Mouse (Mus musculus) MEL (cell line): ENCODE results near the gene Prpf19. TPM values are rescaled to one million over a fixed set of nuclear protein-coding genes. Genes with fewer than 3 reads are reported as not detected.
A peak's percentile ranks its signal among the peaks of the same experiment; 100 is the strongest.

Experiments used
- DNase-seq: peaks from one replicate; pipeline ENCODE4 v3.0.0; 2011; ENCODE audit warnings: low read depth, low spot score
- H3K27ac ChIP-seq: 2 replicates; pipeline ENCODE4 v1.5.1; 2012; ENCODE audit warnings: low read depth, mild to moderate bottlenecking, control low read depth, low read length, moderate library complexity; ENCODE audit not compliant: control insufficient read depth
- H3K27me3 ChIP-seq, 2 experiments: fragments of 150-350 bp in 1 of 2; sonication (generic) in 1 of 2; 2 replicates each; pipeline ENCODE4 v1.6.1; 2012; ENCODE audit warnings: low read length in 2 of 2, mild to moderate bottlenecking in 2 of 2, improper control_type of control experiment in 1 of 2, moderate library complexity in 1 of 2; ENCODE audit not compliant: insufficient read depth in 2 of 2, control insufficient read depth in 1 of 2
- H3K36me3 ChIP-seq, 2 experiments: 2 replicates each; pipeline ENCODE4 v1.6.1; 2012 to 2014; ENCODE audit warnings: low read length in 2 of 2, improper control_type of control experiment in 1 of 2, inconsistent platforms in 1 of 2, mild to moderate bottlenecking in 1 of 2; ENCODE audit not compliant: insufficient read depth in 2 of 2, control insufficient read depth in 1 of 2
- H3K4me1 ChIP-seq, 2 experiments: fragments of 150-350 bp in 1 of 2; sonication (generic) in 1 of 2; 2 replicates each; pipeline ENCODE4 v1.6.1; 2012; ENCODE audit warnings: low read length in 2 of 2, improper control_type of control experiment in 1 of 2, mild to moderate bottlenecking in 1 of 2; ENCODE audit not compliant: insufficient read depth in 2 of 2, control insufficient read depth in 1 of 2
- H3K4me3 ChIP-seq, 2 experiments: fragments of 150-350 bp in 1 of 2; sonication (generic) in 1 of 2; 2 replicates each; pipeline ENCODE4 v1.5.1; 2012; ENCODE audit warnings: low read depth in 2 of 2, low read length in 2 of 2, mild to moderate bottlenecking in 2 of 2, moderate library complexity in 2 of 2, control low read depth in 1 of 2, improper control_type of control experiment in 1 of 2; ENCODE audit not compliant: control insufficient read depth in 1 of 2, insufficient read depth in 1 of 2
- H3K79me2 ChIP-seq: 2 replicates; pipeline ENCODE4 v1.6.1; 2012; ENCODE audit warnings: mild to moderate bottlenecking, low read length, moderate library complexity; ENCODE audit not compliant: control insufficient read depth, poor library complexity, insufficient read depth
- H3K9ac ChIP-seq: 2 replicates; pipeline ENCODE4 v1.6.1; 2012; ENCODE audit warnings: low read depth, mild to moderate bottlenecking, control low read depth, low read length, moderate library complexity; ENCODE audit not compliant: control insufficient read depth, poor library complexity, severe bottlenecking
- H3K9me3 ChIP-seq: fragments of 150-350 bp; sonication (generic); replicated peaks from 2 replicates; pipeline ENCODE4 v1.6.1; 2012; ENCODE audit warnings: mild to moderate bottlenecking, low read length, improper control_type of control experiment, moderate library complexity; ENCODE audit not compliant: insufficient read depth
- E2F4 ChIP-seq: IDR thresholded peaks from 2 replicates; pipeline ENCODE4 v1.6.1; 2011; ENCODE audit warnings: low read depth, low read length, improper control_type of control experiment, borderline replicate concordance
- GABPA ChIP-seq: IDR thresholded peaks from 2 replicates; pipeline ENCODE4 v1.6.1; 2012; ENCODE audit warnings: low read depth, mild to moderate bottlenecking, inconsistent platforms, low read length, improper control_type of control experiment, moderate library complexity
- MAFK ChIP-seq: IDR thresholded peaks from 2 replicates; pipeline ENCODE4 v1.6.1; 2011; ENCODE audit warnings: low read depth, mild to moderate bottlenecking, low read length, improper control_type of control experiment, borderline replicate concordance
- MAZ ChIP-seq: IDR thresholded peaks from 2 replicates; pipeline ENCODE4 v1.6.1; 2012; ENCODE audit warnings: low read depth, mild to moderate bottlenecking, inconsistent platforms, low read length, improper control_type of control experiment
- MEF2A ChIP-seq: IDR thresholded peaks from 2 replicates; pipeline ENCODE4 v1.6.1; 2014; ENCODE audit warnings: low read depth, mild to moderate bottlenecking, inconsistent platforms, low read length, improper control_type of control experiment; ENCODE audit not compliant: poor library complexity, insufficient replicate concordance, severe bottlenecking; ENCODE audit errors: extremely low read depth
- MYC ChIP-seq: IDR thresholded peaks from 2 replicates; pipeline ENCODE4 v1.6.1; 2011; ENCODE audit warnings: low read depth, mild to moderate bottlenecking, low read length, improper control_type of control experiment, moderate library complexity
- NELFE ChIP-seq: IDR thresholded peaks from 2 replicates; pipeline ENCODE4 v1.6.1; 2011; ENCODE audit warnings: low read depth, low read length, improper control_type of control experiment
- POLR2AphosphoS2 ChIP-seq: IDR thresholded peaks from 2 replicates; pipeline ENCODE4 v1.6.1; 2011; ENCODE audit warnings: low read length, improper control_type of control experiment
- TAL1 ChIP-seq: IDR thresholded peaks from 2 replicates; pipeline ENCODE4 v1.6.1; 2012; ENCODE audit warnings: mild to moderate bottlenecking, inconsistent platforms, low read length, moderate library complexity, mixed read lengths
- TBP ChIP-seq: IDR thresholded peaks from 2 replicates; pipeline ENCODE4 v1.8.0; 2011; ENCODE audit warnings: low read depth, low read length, improper control_type of control experiment
- ZNF384 ChIP-seq: IDR thresholded peaks from 2 replicates; pipeline ENCODE4 v1.6.1; 2012; ENCODE audit warnings: low read depth, mild to moderate bottlenecking, inconsistent platforms, low read length, improper control_type of control experiment
- polyA plus RNA-seq, 2 experiments: library from polyadenylated mRNA; stranded (reverse) in 1 of 2; unstranded in 1 of 2; fragments of >175 nt in 1 of 2; fragments of >200 nt in 1 of 2; gene quantifications; 2 replicates each; pipeline versions ENCODE4 v1.2.1 to v1.2.4; 2012; ENCODE audit warnings: low replicate concordance in 2 of 2, low read depth in 1 of 2; ENCODE audit not compliant: insufficient read length in 2 of 2, insufficient read depth in 1 of 2, missing spikeins in 1 of 2
- total RNA-seq: library from RNA; depleted of rRNA; stranded (reverse); fragments of 300-350 nt; gene quantifications from 2 replicates; pipeline ENCODE4 v1.2.3, GENCODE M21; 2012

The Prpf19 gene
- total and polyA plus RNA-seq, 3 experiments: 128 to 363 (median 158) TPM

- TF ChIP-seq NELFE (no peak), ZNF384 (no peak), TBP (no peak)
Observed at GRCm38 (mm10) chr19:10938771-10939170, 43.7 kb downstream of the Prpf19 start (continued).

- peaks cover 1% of the 10 kb centered on the region; the same call in 1 of the 2 replicates for H3K79me2 ChIP-seq
- H3K9ac ChIP-seq: no peak overlapping the region
- TF ChIP-seq GABPA: no peak
- no peaks in the 10 kb centered on the region for H3K27me3 ChIP-seq
- H3K4me3 ChIP-seq: no peak overlapping the region
- no peak for DNase-seq
- peaks cover 10 to 31% of the 10 kb centered on the region in 2 experiments for H3K4me1 ChIP-seq
- peaks cover 3 to 20% of the 10 kb centered on the region in 2 experiments; a peak in 3 of 4 replicates for H3K36me3 ChIP-seq
- no peak overlapping the region for H3K27ac ChIP-seq
- H3K9me3 ChIP-seq: no peaks in the 10 kb centered on the region
Observed at GRCm38 (mm10) chr19:10940097-10940800, 45.2 kb downstream of the Prpf19 start.

- Histone ChIP-seq H3K36me3 (peaks cover 3 to 21% of the 10 kb centered on the region in 2 experiments; a peak in 3 of 4 replicates), H3K4me3 (no peak overlapping the region), H3K79me2 (peaks cover 3% of the 10 kb centered on the region)
- TF ChIP-seq TBP (no peak), E2F4 (no peak), POLR2AphosphoS2 (0 out of 2 replicates have a peak, but pooled peaks have one; percentile 21), MEF2A (no peak), MAFK (no peak)
- TF ChIP-seq, all 39 proteins: peak for 1
- Histone ChIP-seq H3K9me3 (no peaks in the 10 kb centered on the region), H3K27ac (no peak overlapping the region), H3K27me3 (no peaks in the 10 kb centered on the region), H3K4me1 (peaks cover 10 to 27% of the 10 kb centered on the region in 2 experiments), H3K9ac (no peak overlapping the region)
- no peak for DNase-seq
Observed at GRCm38 (mm10) chr19:10940801-10941457, 45.9 kb downstream of the Prpf19 start.

- peaks cover 3 to 16% of the 10 kb centered on the region in 2 experiments for H3K4me1 ChIP-seq
- H3K79me2 ChIP-seq: peaks cover 33% of the 10 kb centered on the region
- H3K9me3 ChIP-seq: no peaks in the 10 kb centered on the region
- H3K36me3 ChIP-seq: peaks cover 3 to 19% of the 10 kb centered on the region in 2 experiments; a peak in 3 of 4 replicates
- no peak for TF ChIP-seq MAZ
- TF ChIP-seq MYC: no peak
- no peak for TF ChIP-seq MEF2A
- no peak for TF ChIP-seq TAL1
- H3K27me3 ChIP-seq: no peaks in the 10 kb centered on the region
- DNase-seq: no peak
- no peak overlapping the region for H3K27ac ChIP-seq
- no peak overlapping the region for H3K9ac ChIP-seq
- H3K4me3 ChIP-seq: no peak overlapping the region
Observed at GRCm38 (mm10) chr19:10943955-10944354, 48.9 kb downstream of the Prpf19 start.
